Mouse (Mus musculus) myocyte (in vitro differentiated cells): Measurements from ENCODE around the gene Asb2.

Experiments used
- MAX ChIP-seq: IDR thresholded peaks from one replicate; pipeline ENCODE4 v1.6.1; 2011; ENCODE audit warnings: low read depth, mild to moderate bottlenecking, control low read depth
- MYOD1 ChIP-seq, 3 experiments: IDR thresholded peaks; one replicate each; pipeline ENCODE4 v1.6.1; 2011; ENCODE audit warnings: control low read depth in 2 of 3, low read depth in 2 of 3, mild to moderate bottlenecking in 2 of 3, moderate library complexity in 1 of 3; ENCODE audit not compliant: insufficient read length in 2 of 3, control insufficient read depth in 1 of 3
- MYOG ChIP-seq, 3 experiments: IDR thresholded peaks; one replicate each; pipeline ENCODE4 v1.6.1; 2011; ENCODE audit warnings: control low read depth in 2 of 3, low read depth in 2 of 3, mild to moderate bottlenecking in 2 of 3; ENCODE audit not compliant: insufficient read length in 2 of 3, control insufficient read depth in 1 of 3, insufficient read depth in 1 of 3
- POLR2A ChIP-seq: IDR thresholded peaks from one replicate; pipeline ENCODE4 v1.6.1; 2011; ENCODE audit warnings: low read depth, mild to moderate bottlenecking, control low read depth, moderate library complexity; ENCODE audit not compliant: insufficient read length
- TCF12 ChIP-seq: IDR thresholded peaks from one replicate; pipeline ENCODE4 v1.6.1; 2011; ENCODE audit warnings: mild to moderate bottlenecking, control low read depth; ENCODE audit not compliant: poor library complexity, insufficient read depth, severe bottlenecking
- TCF3 ChIP-seq: IDR thresholded peaks from one replicate; pipeline ENCODE4 v1.6.1; 2011; ENCODE audit warnings: low read depth, control low read depth; ENCODE audit not compliant: insufficient read length

DNA sequence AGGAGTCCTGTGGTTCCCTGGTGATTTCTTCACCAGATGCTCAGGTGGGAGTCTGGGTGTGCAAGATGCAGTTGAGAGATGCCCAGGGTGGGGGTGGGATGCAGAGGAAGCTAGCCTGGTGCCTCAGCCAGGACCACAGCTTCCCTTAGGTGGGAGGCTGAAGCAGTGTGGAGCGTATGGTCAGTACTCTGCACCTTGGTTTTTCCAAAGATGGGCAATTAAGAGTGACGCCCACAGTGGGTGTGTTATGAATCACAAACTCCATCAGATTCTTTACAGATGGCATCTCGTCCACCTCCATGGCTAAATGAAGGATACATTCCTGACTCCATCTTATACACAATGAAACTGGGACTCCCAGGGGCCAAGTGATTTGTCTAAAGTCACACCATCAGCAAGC is 83.6 kb downstream of the Asb2 start:
- TF ChIP-seq MYOD1 (IDR thresholded peaks at IDR 0.05; ENCODE audit: control insufficient read depth in 1 of 3, insufficient read length in 2 of 3, low read depth in 2 of 3) (no peak), POLR2A (no peak), MYOG (IDR thresholded peaks at IDR 0.05; ENCODE audit: control insufficient read depth in 1 of 3, insufficient read depth in 1 of 3, insufficient read length in 2 of 3, low read depth in 2 of 3) (no peak), TCF3 (no peak), MAX (no peak), TCF12 (no peak)
